Mouse (Mus musculus) lung, postnatal 25 days (tissue): ENCODE data around the gene Ssh3.

ENCODE experiments used
- DNase-seq: peaks from one replicate; pipeline ENCODE4 v3.0.0; 2022; ENCODE audit warnings: low spot score

The Ssh3 gene

DNA sequence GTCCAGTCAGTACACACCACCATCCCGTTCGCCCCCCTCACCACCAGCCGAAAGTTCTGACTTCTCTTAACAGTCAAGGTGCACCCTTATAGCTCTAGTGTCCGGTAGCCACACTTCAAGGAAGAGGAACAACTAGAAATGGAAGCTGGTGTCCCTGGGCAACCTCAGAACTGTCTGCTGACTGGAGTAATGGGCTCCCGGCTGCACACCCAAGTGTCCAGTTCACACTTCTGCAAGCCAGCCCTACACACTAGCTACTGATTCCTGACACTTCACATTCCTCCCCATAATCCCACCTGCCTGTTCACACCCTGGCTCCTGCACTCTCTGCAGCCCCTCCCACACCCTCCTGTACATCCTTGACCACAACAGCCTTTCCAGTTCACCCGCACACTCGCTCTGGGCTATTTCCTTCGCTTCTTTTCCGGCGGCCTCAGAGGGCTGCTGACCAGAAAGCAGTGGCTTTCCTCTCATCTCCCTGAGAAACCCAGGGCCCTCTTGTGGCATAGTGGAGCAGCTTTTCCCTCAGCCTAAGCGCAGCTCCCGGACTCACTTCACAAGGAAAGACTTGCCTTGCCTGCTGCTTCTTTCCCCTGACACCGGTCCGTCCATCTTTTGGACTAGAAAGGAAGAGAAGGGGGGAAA, 52.8 kb downstream of the Ssh3 start:
- DNase-seq = peak; percentile 48

DNA sequence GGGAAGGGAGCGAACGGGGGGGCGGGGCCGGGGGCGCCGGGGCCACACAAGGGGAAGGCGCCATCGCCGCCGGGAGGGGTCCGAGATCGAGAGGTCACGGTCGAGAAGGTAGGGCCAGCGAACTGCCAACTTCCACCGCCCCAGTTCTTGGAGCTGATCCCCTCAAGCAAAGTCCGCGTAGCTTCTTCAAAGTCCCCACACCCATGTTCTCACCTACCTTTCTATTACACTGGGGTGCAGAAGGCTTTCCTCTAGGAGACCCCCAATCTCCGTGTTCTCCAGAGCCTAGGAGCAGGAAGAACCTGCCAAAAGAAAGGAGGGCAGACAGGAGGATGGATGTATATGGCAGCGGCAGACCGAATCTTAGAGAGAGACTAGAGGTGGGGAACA, 53.5 kb downstream of the Ssh3 start:
- no peak for DNase-seq

- peak; percentile 29 for DNase-seq
Measured at GRCm38 (mm10) chr19:4214771-4215450, 54.1 kb downstream of the Ssh3 start.

DNA sequence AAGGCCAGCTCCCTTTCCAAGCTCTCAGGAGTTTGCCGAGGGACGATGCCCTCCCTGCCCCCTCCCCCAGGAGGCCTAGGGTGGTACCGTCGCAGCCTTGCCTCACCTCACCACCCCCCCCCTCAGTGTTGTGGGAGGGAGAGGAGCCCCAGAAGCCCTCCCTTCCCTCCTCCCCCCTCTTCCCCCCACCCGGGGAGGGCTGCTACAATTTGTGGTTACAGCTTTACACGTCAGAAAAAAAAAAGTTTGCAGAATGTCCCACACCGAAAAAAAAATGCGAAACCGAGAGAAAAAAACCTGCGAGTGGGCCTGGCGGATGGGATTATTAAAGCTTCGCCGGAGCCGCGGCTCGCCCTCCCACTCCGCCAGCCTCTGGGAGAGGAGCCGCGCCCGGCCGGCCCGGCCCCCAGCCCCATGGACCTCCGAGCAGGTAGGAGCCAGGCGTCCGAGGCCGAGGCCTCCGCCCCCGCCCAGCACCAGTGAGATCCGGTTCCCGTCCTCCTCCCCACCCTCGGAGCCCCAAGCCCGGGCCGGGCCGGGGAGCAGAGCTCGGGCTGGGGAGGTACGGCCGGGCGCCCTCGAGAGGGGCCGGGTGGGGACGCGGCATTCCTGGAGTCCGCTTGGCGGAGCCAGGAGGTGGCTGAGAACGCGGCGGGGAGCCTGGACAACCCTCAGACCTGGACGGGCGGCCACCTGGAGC, 54.8 kb downstream of the Ssh3 start, which contains the start of the genes Clcf1 and AC109138.7:
Gene Clcf1, plus strand, starts transcription at position 168 of the 700 bp plus-strand sequence.
Gene AC109138.7, plus strand, starts transcription at position 287 of the 700 bp plus-strand sequence.
- DNase-seq = peak; percentile 68

GRCm38 (mm10) chr19:4213524-4213974, 55.4 kb downstream of the Ssh3 start:
- no peak for DNase-seq

DNA sequence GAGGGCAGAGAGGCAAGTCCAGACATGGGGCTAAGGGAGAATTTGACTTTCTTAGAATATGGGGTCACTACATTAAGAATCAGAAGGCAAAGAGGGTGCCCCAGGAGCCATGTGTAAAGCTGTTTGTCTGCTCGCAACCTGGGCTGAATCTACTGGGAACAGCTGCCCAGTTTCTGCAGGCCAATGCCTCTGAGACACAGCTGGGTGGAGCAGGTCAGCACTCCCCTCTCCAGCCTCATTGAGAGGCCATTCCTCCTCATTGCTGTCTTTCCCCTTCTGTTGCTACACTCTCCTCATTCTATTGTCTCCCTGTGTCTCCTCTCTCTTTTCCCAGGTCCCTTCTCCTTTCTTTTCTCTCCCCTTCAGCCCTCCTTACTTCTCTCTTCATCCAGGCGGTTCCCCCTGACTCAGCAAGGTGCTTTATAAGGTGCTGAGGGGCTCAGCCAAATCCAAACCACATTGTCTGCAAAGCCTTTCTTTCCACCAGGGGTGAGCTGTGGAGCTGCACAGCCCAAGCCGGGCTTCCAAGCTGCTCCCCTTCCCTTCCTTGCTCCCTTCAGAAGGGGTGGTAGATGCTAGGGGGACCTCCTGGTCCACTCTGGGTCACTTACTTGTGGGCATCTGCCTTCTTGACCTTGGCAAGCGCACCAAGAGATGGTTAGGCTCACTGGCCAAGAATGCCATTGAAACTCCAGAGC, 56.9 kb downstream of the Ssh3 start:
- no peak for DNase-seq
